Mouse (Mus musculus) stomach, embryonic 15.5 days (tissue): ENCODE results near the gene Map3k4. TPM values are rescaled to one million over a fixed set of nuclear protein-coding genes. Genes with fewer than 3 reads are reported as not detected.

Source experiments
- ATAC-seq: fragments of 200-750 bp; cut with Nextera tagmentation; 2 replicates; pipeline ENCODE4 v1.8.0; 2017; ENCODE audit warnings: low read depth, moderate number of reproducible peaks, moderate TSS enrichment; ENCODE audit not compliant: insufficient read depth, low FRiP score
- H3K27ac ChIP-seq: fragments of 300-500 bp; sonication (generic); 2 replicates; pipeline ENCODE4 v1.5.1; 2015; ENCODE audit warnings: mild to moderate bottlenecking, inconsistent platforms
- H3K27me3 ChIP-seq: fragments of 300-500 bp; sonication (generic); replicated peaks from 2 replicates; pipeline ENCODE4 v1.6.1; 2015; ENCODE audit warnings: inconsistent platforms
- H3K36me3 ChIP-seq: fragments of 300-500 bp; sonication (generic); 2 replicates; pipeline ENCODE4 v1.6.1; 2015; ENCODE audit warnings: inconsistent platforms
- H3K4me1 ChIP-seq: fragments of 300-500 bp; sonication (generic); 2 replicates; pipeline ENCODE4 v1.6.1; 2015; ENCODE audit warnings: inconsistent platforms
- H3K4me2 ChIP-seq: fragments of 300-500 bp; sonication (generic); 2 replicates; pipeline ENCODE4 v1.6.1; 2015; ENCODE audit warnings: mild to moderate bottlenecking, inconsistent platforms
- H3K4me3 ChIP-seq: fragments of 300-500 bp; sonication (generic); replicated peaks from 2 replicates; pipeline ENCODE4 v1.5.1; 2015; ENCODE audit warnings: inconsistent platforms
- H3K9ac ChIP-seq: fragments of 300-500 bp; sonication (generic); 2 replicates; pipeline ENCODE4 v1.6.1; 2015; ENCODE audit warnings: inconsistent platforms
- H3K9me3 ChIP-seq: fragments of 300-500 bp; sonication (generic); 2 replicates; pipeline ENCODE4 v1.6.1; 2016; ENCODE audit warnings: inconsistent platforms
- WGBS: fragments of 180-500 bp; shearing (Covaris S2); methylation state at CpG from one replicate; pipeline ENCODE4 v1.1.7; 2015; 5-methylcytosine and 5-hydroxymethylcytosine counted together
- polyA plus RNA-seq: library from polyadenylated mRNA; unstranded; fragments of >200 nt; fragmentation: Nextera tagmentation; extraction: Ambion mirVana; gene quantifications from 2 replicates; pipeline ENCODE4 v1.2.1, GENCODE M21; 2015

The Map3k4 gene
- polyA plus RNA-seq, 1 experiment from 2014 or later, result 55.9 TPM

- Histone ChIP-seq H3K9ac (no peak overlapping the region), H3K9me3 (no peaks in the 10 kb centered on the region), H3K36me3 (peaks cover 10% of the 10 kb centered on the region), H3K4me2 (no peak overlapping the region), H3K4me3 (no peak overlapping the region), H3K4me1 (peaks cover 7% of the 10 kb centered on the region; the same call in 1 of the 2 replicates), H3K27me3 (no peaks in the 10 kb centered on the region), H3K27ac (no peak overlapping the region)
- no peak for ATAC-seq
- 88% methylated on average over 6 of the region's 6 CpGs for WGBS
Measured at GRCm38 (mm10) chr17:12212341-12212740, 106.3 kb downstream of the Map3k4 start.

DNA sequence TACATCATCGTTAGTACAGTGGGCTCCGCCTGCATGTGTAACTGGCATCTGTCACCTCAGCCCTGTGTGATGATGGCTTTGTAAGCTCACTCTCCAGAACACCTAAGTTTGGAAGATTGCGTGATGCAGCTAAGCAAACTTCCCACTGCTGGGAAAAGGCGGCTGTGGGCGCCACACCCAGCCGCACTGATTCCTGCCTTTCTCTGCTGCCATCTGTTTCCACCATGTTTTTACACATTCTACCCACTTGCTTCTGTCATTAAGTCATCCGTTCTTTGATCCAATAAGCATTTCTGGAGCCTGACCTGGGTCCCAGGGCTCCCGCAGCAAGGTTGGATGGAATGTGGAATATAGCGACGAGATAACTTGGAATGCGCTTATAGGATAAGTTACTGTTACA lies 106.7 kb downstream of the Map3k4 start:
- no peak overlapping the region for H3K4me2 ChIP-seq
- no peaks in the 10 kb centered on the region for H3K9me3 ChIP-seq
- H3K9ac ChIP-seq, result no peak overlapping the region
- H3K36me3 ChIP-seq, result peaks cover 6% of the 10 kb centered on the region; the same call in 1 of the 2 replicates
- peaks cover 7% of the 10 kb centered on the region; the same call in 1 of the 2 replicates for H3K4me1 ChIP-seq
- no peak for ATAC-seq
- no peak overlapping the region for H3K4me3 ChIP-seq
- H3K27me3 ChIP-seq, result no peaks in the 10 kb centered on the region
- 90% methylated on average over 11 of the region's 11 CpGs for WGBS
- no peak overlapping the region for H3K27ac ChIP-seq

DNA sequence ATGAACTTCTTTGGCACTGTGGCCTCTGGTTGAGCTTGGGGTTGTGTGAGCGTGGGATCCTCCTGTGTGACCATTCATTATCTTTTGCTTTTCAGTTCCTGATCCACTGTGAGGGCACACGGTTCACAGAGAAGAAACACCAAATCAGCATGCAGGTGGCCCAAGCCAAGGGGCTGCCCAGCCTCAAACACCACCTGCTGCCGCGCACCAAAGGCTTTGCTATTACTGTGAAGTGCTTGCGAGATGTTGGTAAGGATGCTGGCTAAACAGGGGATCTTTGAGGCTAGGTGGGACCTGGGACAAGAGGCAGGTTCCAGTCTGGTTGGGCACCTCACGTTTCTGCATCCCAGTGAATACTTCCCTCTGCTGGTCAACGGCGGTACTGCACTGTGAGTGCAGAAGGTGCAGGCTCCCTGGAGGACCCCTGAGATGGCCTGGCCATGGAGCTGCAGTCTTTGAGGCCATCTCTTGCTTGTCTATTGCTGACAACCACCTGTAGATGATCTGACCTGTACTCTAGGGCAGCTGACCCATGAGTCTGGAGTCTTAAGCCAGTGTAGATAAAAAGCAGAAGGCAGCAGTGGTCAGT lies 108.0 kb downstream of the Map3k4 start:
- no peak overlapping the region for H3K9ac ChIP-seq
- ATAC-seq, result no peak; the same call in 1 of the 2 replicates
- no peak overlapping the region for H3K4me3 ChIP-seq
- no peak overlapping the region for H3K27ac ChIP-seq
- H3K4me2 ChIP-seq, result no peak overlapping the region
- H3K4me1 ChIP-seq, result peaks cover 15% of the 10 kb centered on the region
- H3K9me3 ChIP-seq, result no peaks in the 10 kb centered on the region
- 33% methylated on average over 8 of the region's 8 CpGs for WGBS
- peaks cover 3% of the 10 kb centered on the region; the same call in 1 of the 2 replicates for H3K36me3 ChIP-seq
- no peaks in the 10 kb centered on the region for H3K27me3 ChIP-seq

DNA sequence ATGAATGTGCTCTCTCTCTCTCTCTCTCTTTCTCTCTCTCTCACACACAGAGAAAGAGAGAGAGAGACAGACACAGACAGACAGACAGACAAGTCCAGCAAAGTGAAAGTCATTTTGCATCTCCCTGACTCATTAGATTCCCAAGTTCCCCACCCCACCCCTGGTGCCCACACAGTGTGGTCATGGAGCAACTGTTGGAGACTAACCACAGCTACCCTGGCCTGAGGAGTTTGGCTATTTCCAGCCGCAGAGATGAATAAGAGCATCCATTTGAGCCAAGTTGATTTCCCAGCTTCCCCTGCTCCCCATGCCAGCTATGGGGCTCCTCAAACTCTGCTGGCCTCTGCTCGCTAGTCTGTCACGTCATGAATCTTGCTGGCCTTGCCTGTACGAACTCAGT lies 109.1 kb downstream of the Map3k4 start:
- no peak overlapping the region for H3K9ac ChIP-seq

DNA sequence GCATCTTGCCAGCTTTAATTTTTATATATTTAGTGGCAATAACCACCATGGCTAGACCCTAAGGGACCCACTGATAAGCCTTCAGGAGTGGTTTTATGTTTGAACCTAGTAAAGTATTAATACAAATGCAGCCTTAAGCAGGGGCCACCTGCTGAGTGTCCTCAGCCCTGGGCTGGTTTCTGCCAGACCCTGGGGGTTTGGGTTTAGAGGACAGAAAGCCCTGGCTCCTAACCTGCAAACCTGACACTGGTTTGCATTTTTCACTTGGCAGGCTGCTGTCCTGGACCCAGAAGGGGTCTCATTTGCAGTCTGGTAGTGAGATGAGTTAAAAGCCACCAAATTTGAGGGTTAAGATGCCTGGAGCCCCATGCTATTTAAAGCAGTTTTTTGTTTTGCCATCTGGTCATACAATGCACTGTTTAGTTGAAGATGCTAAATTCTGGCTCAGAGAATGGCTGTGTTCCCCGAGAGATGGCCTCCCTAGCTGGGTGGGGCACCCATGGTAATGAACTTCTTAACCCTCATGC lies 111.5 kb downstream of the Map3k4 start:
- H3K9ac ChIP-seq, result no peak overlapping the region
- no peak for ATAC-seq
- H3K4me1 ChIP-seq, result peaks cover 33% of the 10 kb centered on the region
- no peak overlapping the region for H3K4me3 ChIP-seq
- no peak overlapping the region for H3K4me2 ChIP-seq
- H3K36me3 ChIP-seq, result no peaks in the 10 kb centered on the region
- H3K27ac ChIP-seq, result no peak overlapping the region
- no peaks in the 10 kb centered on the region for H3K27me3 ChIP-seq
- WGBS, result 10% methylated on average over 1 of the region's 1 CpGs
- no peaks in the 10 kb centered on the region for H3K9me3 ChIP-seq

More for the DNA sequence above, 109.1 kb downstream of the Map3k4 start:
- H3K4me3 ChIP-seq, result no peak overlapping the region
- H3K36me3 ChIP-seq, result no peaks in the 10 kb centered on the region
- H3K4me2 ChIP-seq, result no peak overlapping the region
- ATAC-seq, result no peak
- 86% methylated on average over 4 of the region's 4 CpGs for WGBS
- H3K4me1 ChIP-seq, result peaks cover 26% of the 10 kb centered on the region
- H3K9me3 ChIP-seq, result no peaks in the 10 kb centered on the region
- no peaks in the 10 kb centered on the region for H3K27me3 ChIP-seq
- H3K27ac ChIP-seq, result no peak overlapping the region

DNA sequence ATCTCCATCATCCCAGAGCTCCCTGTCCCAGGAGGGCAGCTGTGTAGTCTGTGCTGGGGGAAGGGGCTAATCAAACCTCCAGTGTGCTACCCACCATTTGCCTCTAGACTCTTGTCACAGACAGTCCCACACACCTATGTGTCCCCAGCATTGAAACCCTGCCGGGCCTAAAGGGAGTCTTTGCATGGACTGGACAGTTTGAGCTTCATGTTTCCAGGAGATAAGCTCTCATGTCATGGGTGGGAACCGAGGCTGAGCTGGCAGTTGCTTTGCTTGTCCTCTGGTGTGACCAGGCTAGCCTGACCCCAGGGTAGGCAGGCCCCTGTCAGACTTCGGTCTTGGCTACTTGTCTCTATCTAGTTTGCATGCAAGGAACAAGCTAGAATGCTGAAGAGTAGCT lies 112.3 kb downstream of the Map3k4 start:
- H3K27me3 ChIP-seq, result no peaks in the 10 kb centered on the region
- H3K9me3 ChIP-seq, result no peaks in the 10 kb centered on the region
- no peak overlapping the region for H3K4me2 ChIP-seq
- peak; percentile 51; the same call in 1 of the 2 replicates for ATAC-seq
- H3K36me3 ChIP-seq, result no peaks in the 10 kb centered on the region
- H3K9ac ChIP-seq, result no peak overlapping the region
- peaks cover 33% of the 10 kb centered on the region for H3K4me1 ChIP-seq
- 57% methylated on average over 3 of the region's 3 CpGs for WGBS
- H3K27ac ChIP-seq, result peak overlapping the region; percentile 82
- no peak overlapping the region for H3K4me3 ChIP-seq

GRCm38 (mm10) chr17:12205694-12206075 lies 112.9 kb downstream of the Map3k4 start:
- no peak overlapping the region for H3K9ac ChIP-seq
- H3K4me1 ChIP-seq, result peaks cover 37% of the 10 kb centered on the region
- H3K27ac ChIP-seq, result peak overlapping the region; percentile 82
- H3K27me3 ChIP-seq, result no peaks in the 10 kb centered on the region
- H3K9me3 ChIP-seq, result no peaks in the 10 kb centered on the region
- no peak overlapping the region for H3K4me2 ChIP-seq
- WGBS, result 2% methylated on average over 4 of the region's 4 CpGs
- ATAC-seq, result no peak; the same call in 1 of the 2 replicates
- H3K4me3 ChIP-seq, result no peak overlapping the region
- H3K36me3 ChIP-seq, result no peaks in the 10 kb centered on the region

DNA sequence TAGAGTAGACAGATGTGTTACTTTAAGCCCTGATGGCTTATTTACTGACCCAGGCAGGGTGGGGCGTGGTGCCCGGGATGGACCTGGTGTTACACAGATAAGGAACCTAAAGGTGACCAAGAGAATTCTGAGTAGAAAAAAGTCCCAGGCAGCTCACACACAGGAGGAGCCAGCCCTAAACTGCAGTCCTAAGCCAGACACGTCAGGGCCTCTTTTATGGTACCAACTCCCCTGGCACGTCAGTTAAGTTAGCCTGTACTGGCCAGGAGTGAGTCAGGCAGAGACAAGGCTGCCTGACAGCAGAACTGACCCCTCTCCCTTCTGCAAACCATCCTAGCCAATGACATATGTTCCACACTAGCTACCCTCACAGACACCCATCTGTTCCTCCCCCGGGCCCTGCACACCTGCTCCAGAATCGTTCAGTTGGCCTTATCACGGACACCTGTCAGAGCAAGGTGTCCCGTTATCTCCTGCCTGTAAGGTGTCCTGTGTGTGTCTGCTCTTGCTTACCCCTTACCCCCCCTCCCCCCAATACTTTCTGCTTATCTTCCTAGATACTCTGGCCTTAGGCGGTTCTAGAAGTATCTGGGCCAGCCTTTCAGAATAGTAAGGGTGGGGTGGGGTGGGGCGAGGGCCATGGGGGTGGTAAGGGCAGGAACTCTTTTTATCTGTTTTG lies 113.4 kb downstream of the Map3k4 start:
- H3K36me3 ChIP-seq, result no peaks in the 10 kb centered on the region
- H3K4me1 ChIP-seq, result peaks cover 37% of the 10 kb centered on the region
- no peak overlapping the region for H3K4me2 ChIP-seq
- H3K9me3 ChIP-seq, result no peaks in the 10 kb centered on the region
- peak overlapping the region; percentile 82 for H3K27ac ChIP-seq
- H3K9ac ChIP-seq, result no peak overlapping the region
- peak; percentile 85 for ATAC-seq
- WGBS, result 30% methylated on average over 10 of the region's 10 CpGs
- H3K4me3 ChIP-seq, result no peak overlapping the region
- H3K27me3 ChIP-seq, result no peaks in the 10 kb centered on the region

DNA sequence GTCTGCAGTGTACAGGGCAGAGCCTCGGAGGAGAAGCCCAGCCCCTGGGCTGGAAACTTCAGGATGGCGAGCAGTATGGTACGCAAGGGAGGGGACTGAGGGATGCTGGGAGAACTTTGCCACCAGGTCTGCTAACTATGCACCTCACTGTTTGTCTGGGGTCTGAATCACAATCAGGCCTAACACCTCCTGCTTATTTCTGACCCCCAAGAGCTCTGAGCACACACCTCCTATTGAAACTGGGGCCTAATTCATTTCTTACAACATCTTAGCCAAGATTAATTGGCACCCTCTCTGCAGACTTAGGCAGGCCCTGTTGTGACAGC lies 113.9 kb downstream of the Map3k4 start:
- Histone ChIP-seq H3K4me3 (no peak overlapping the region), H3K27me3 (no peaks in the 10 kb centered on the region), H3K9me3 (no peaks in the 10 kb centered on the region), H3K27ac (peak overlapping the region; percentile 82), H3K9ac (no peak overlapping the region), H3K4me2 (no peak overlapping the region), H3K36me3 (no peaks in the 10 kb centered on the region), H3K4me1 (peaks cover 37% of the 10 kb centered on the region)
- 65% methylated on average over 3 of the region's 3 CpGs for WGBS
- ATAC-seq, result no peak

- H3K27me3 ChIP-seq, result no peaks in the 10 kb centered on the region
- peaks cover 37% of the 10 kb centered on the region for H3K4me1 ChIP-seq
- H3K27ac ChIP-seq, result peak overlapping the region; percentile 82
- no peaks in the 10 kb centered on the region for H3K36me3 ChIP-seq
- H3K9ac ChIP-seq, result no peak overlapping the region
- ATAC-seq, result no peak
- H3K9me3 ChIP-seq, result no peaks in the 10 kb centered on the region
- WGBS, result 56% methylated on average over 3 of the region's 3 CpGs
- no peak overlapping the region for H3K4me2 ChIP-seq
- no peak overlapping the region for H3K4me3 ChIP-seq
Measured at GRCm38 (mm10) chr17:12204246-12204645, 114.3 kb downstream of the Map3k4 start.

DNA sequence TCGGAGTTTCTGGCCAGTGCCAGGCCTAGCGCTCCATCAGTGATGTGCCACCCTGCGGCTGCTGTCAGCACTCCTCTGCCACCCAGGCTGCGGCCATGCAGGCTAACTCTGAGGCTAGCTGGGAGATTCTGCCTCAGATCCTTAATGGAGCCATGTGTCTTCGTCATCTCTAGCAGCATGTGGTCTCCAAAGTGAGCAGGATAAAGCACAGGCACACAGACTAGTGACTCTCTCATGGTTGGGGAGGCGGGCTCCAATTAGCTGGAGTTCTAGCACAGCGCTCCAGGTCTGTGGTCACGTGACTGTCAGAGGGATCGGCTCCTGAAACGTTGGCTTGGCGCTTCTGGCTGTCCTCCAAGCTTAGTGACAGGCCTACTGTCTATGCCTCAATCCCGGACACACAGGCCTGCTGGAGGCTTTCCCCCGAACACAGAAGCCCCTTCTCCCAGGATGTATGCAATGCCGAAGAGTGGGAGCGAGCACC lies 115.1 kb downstream of the Map3k4 start:
- Histone ChIP-seq H3K36me3 (no peaks in the 10 kb centered on the region), H3K4me1 (peaks cover 37% of the 10 kb centered on the region), H3K27me3 (no peaks in the 10 kb centered on the region), H3K4me2 (no peak overlapping the region), H3K27ac (no peak overlapping the region), H3K4me3 (no peak overlapping the region), H3K9me3 (no peaks in the 10 kb centered on the region), H3K9ac (no peak overlapping the region)
- WGBS, result 66% methylated on average over 15 of the region's 15 CpGs
- ATAC-seq, result no peak

GRCm38 (mm10) chr17:12201086-12201485 lies 117.5 kb downstream of the Map3k4 start:
- Histone ChIP-seq H3K4me1 (peaks cover 26% of the 10 kb centered on the region), H3K9me3 (no peaks in the 10 kb centered on the region), H3K4me3 (no peak overlapping the region), H3K27ac (no peak overlapping the region), H3K36me3 (no peaks in the 10 kb centered on the region), H3K27me3 (no peaks in the 10 kb centered on the region), H3K9ac (no peak overlapping the region), H3K4me2 (no peak overlapping the region)
- no peak for ATAC-seq
- WGBS, result 82% methylated on average over 1 of the region's 1 CpGs
